In genomic region chr4:114408298-114408697, GRCm38 (mm10) we compare ENCODE assay signal across 14 mouse cellular contexts. TPM values are rescaled to one million over a fixed set of nuclear protein-coding genes. Genes with fewer than 3 reads are reported as not detected.
DNase-seq lines count a peak whose midpoint lies in the region; ATAC-seq lines count a peak whose summit lies in the region.
"Had no signal": no experiment of that assay in that cellular context is flagged by ENCODE, and none has a peak within 500 bp of the region (broad histone marks: within the 10 kb centered on the region; RNA-seq: fewer than 3 reads in every experiment).

No protein-coding gene starts in this region.

- peak overlapping the region; percentile 98 for H3K4me2 ChIP-seq in heart, embryonic 13.5 days
- no peak overlapping the region for H3K4me2 ChIP-seq in heart, embryonic 11.5 days
- peak overlapping the region; percentile 96 for H3K4me2 ChIP-seq in limb, embryonic 13.5 days (replicated peaks)
- H3K4me2 ChIP-seq: forebrain, embryonic 13.5 days; liver, embryonic 12.5 days had no signal

- peaks cover 32% of the 10 kb centered on the region for H3K4me1 ChIP-seq in heart, embryonic 13.5 days
- peaks cover 18% of the 10 kb centered on the region for H3K4me1 ChIP-seq in heart, embryonic 11.5 days (ENCODE audit: control insufficient read depth, insufficient read depth, low read length)
- peaks cover 47% of the 10 kb centered on the region for H3K4me1 ChIP-seq in limb, embryonic 13.5 days
- peaks cover 49% of the 10 kb centered on the region for H3K4me1 ChIP-seq in limb, embryonic 10.5 days

- no peak for DNase-seq in limb, embryonic 10.5 days (ENCODE audit: low spot score)
- DNase-seq in spleen, postnatal 36 days (ENCODE audit: low spot score in 2 of 2), result peak; percentile 25 to 27
- no peak for DNase-seq in spleen, postnatal 4 days (ENCODE audit: low spot score in 2 of 2)
- peak; percentile 35 for DNase-seq in splenic B cell, adult 2 months (ENCODE audit: low read depth, low spot score)
- DNase-seq in yolk sac, embryonic 10.5 days (ENCODE audit: low spot score), result no peak
- DNase-seq: lung, postnatal 4 days; thymus, adult 2 months had no signal

- 80% methylated on average over 2 of the region's 2 CpGs for WGBS in heart, embryonic 13.5 days
- WGBS in heart, embryonic 11.5 days (ENCODE audit: insufficient replicate concordance), result 75% methylated on average over 2 of the region's 2 CpGs
- WGBS in limb, embryonic 13.5 days, result 71% methylated on average over 2 of the region's 2 CpGs
- WGBS in limb, embryonic 10.5 days, result 87% methylated on average over 2 of the region's 2 CpGs

- peaks cover 88% of the 10 kb centered on the region for H3K27me3 ChIP-seq in heart, embryonic 13.5 days (replicated peaks)
- H3K27me3 ChIP-seq in heart, embryonic 11.5 days (ENCODE audit: control insufficient read depth, insufficient read depth, low read length), result peaks cover 76% of the 10 kb centered on the region
- peaks cover 80% of the 10 kb centered on the region for H3K27me3 ChIP-seq in limb, embryonic 13.5 days
- peaks cover 82% of the 10 kb centered on the region for H3K27me3 ChIP-seq in limb, embryonic 10.5 days (ENCODE audit: low read depth, poor library complexity, severe bottlenecking)
- 0 out of 2 replicates have a peak, but pooled peaks cover 2% of the 10 kb centered on the region for H3K27me3 ChIP-seq in splenic B cell, adult 2 months (ENCODE audit: control insufficient read depth, insufficient read depth, low read length, poor library complexity, severe bottlenecking)

- peak overlapping the region; percentile 2; the same call in 1 of the 2 replicates for H3K4me3 ChIP-seq in heart, embryonic 13.5 days
- H3K4me3 ChIP-seq in heart, embryonic 11.5 days (ENCODE audit: low read depth, low read length), result no peak overlapping the region
- no peak overlapping the region; the same call in 1 of the 2 replicates for H3K4me3 ChIP-seq in limb, embryonic 13.5 days
- no peak overlapping the region for H3K4me3 ChIP-seq in limb, embryonic 10.5 days
- H3K4me3 ChIP-seq: forebrain, embryonic 13.5 days; layer of hippocampus, adult 2 months; liver, embryonic 12.5 days had no signal

- no peak overlapping the region for H3K27ac ChIP-seq in heart, embryonic 13.5 days (replicated peaks)
- H3K27ac ChIP-seq in heart, embryonic 11.5 days (ENCODE audit: low read depth, low read length), result no peak overlapping the region
- no peak overlapping the region for H3K27ac ChIP-seq in limb, embryonic 13.5 days
- no peak overlapping the region for H3K27ac ChIP-seq in limb, embryonic 10.5 days
- H3K27ac ChIP-seq: embryonic facial prominence, embryonic 13.5 days; forebrain, embryonic 13.5 days; layer of hippocampus, adult 2 months; liver, embryonic 12.5 days had no signal

- no peaks in the 10 kb centered on the region for H3K9me3 ChIP-seq in heart, embryonic 13.5 days
- H3K9me3 ChIP-seq in heart, embryonic 11.5 days (replicated peaks; ENCODE audit: control insufficient read depth, low read length), result no peaks in the 10 kb centered on the region
- no peaks in the 10 kb centered on the region for H3K9me3 ChIP-seq in limb, embryonic 13.5 days
- H3K9me3 ChIP-seq in limb, embryonic 10.5 days (replicated peaks), result no peaks in the 10 kb centered on the region
- H3K9me3 ChIP-seq: embryonic facial prominence, embryonic 13.5 days; forebrain, embryonic 13.5 days; liver, embryonic 12.5 days had no signal

- H3K9ac ChIP-seq in heart, embryonic 13.5 days, result no peak overlapping the region
- no peak overlapping the region for H3K9ac ChIP-seq in heart, embryonic 11.5 days (ENCODE audit: low read depth, low read length)
- H3K9ac ChIP-seq in limb, embryonic 13.5 days, result no peak overlapping the region
- H3K9ac ChIP-seq: embryonic facial prominence, embryonic 13.5 days; forebrain, embryonic 13.5 days; liver, embryonic 12.5 days had no signal

- no peaks in the 10 kb centered on the region for H3K36me3 ChIP-seq in heart, embryonic 13.5 days
- no peaks in the 10 kb centered on the region for H3K36me3 ChIP-seq in heart, embryonic 11.5 days (ENCODE audit: control insufficient read depth, insufficient read depth, low read length)
- no peaks in the 10 kb centered on the region for H3K36me3 ChIP-seq in limb, embryonic 13.5 days
- H3K36me3 ChIP-seq in limb, embryonic 10.5 days, result no peaks in the 10 kb centered on the region
- H3K36me3 ChIP-seq in splenic B cell, adult 2 months (ENCODE audit: control insufficient read depth, insufficient read depth, low read length, poor library complexity, severe bottlenecking), result no peaks in the 10 kb centered on the region
- H3K36me3 ChIP-seq: embryonic facial prominence, embryonic 13.5 days; liver, embryonic 12.5 days had no signal

- ATAC-seq in heart, embryonic 13.5 days (ENCODE audit: extremely low read depth, insufficient number of reproducible peaks, low FRiP score, low TSS enrichment), result no peak
- ATAC-seq in heart, embryonic 11.5 days (replicated peaks; ENCODE audit: insufficient number of reproducible peaks, low FRiP score, low TSS enrichment), result no peak
- ATAC-seq in limb, embryonic 13.5 days (ENCODE audit: low FRiP score, low read depth), result no peak
- ATAC-seq: forebrain, embryonic 13.5 days; liver, embryonic 12.5 days had no signal

RNA-seq across cellular contexts. Expression of gene Trabd2b, which starts 1.8 kb away (rescaled TPM):
- polyA plus RNA-seq in heart, embryonic 13.5 days (2015; fragmentation: Nextera tagmentation; extraction: Ambion mirVana), result 1.2 and 1.7 TPM in 2 replicates
- polyA plus RNA-seq in heart, embryonic 11.5 days (2014; fragmentation: Nextera tagmentation; extraction: Ambion mirVana), result 1.5 and 1.7 TPM in 2 replicates
- polyA plus RNA-seq in limb, embryonic 13.5 days (2015; fragmentation: Nextera tagmentation; extraction: Ambion mirVana), result 2.0 and 2.3 TPM in 2 replicates
- polyA plus RNA-seq in limb, embryonic 10.5 days (2016; fragmentation: Nextera tagmentation; extraction: Ambion mirVana), result 0.34 and 0.56 TPM in 2 replicates

Comparison
In these comparisons a context has a peak if more than half of its experiments do, and no peak if none do; other contexts are left out.
1. DNase-seq: peak in spleen, postnatal 36 days (2 of 2) and splenic B cell, adult 2 months (single experiment); none in limb, embryonic 10.5 days (single experiment), spleen, postnatal 4 days (0 of 2) and yolk sac, embryonic 10.5 days (single experiment).